Mouse (Mus musculus) embryonic facial prominence, embryonic 11.5 days (tissue): Measurements from ENCODE around the gene Gmppb. TPM values are rescaled to one million over a fixed set of nuclear protein-coding genes. Genes with fewer than 3 reads are reported as not detected.

Experiments
- ATAC-seq: fragments of 200-750 bp; cut with Nextera tagmentation; replicated peaks from 2 replicates; pipeline ENCODE4 v1.8.0; 2017; ENCODE audit warnings: low read depth; ENCODE audit not compliant: insufficient number of reproducible peaks, low FRiP score, low TSS enrichment
- DNase-seq: peaks from one replicate; pipeline ENCODE4 v3.0.0-alpha.2; 2015; ENCODE audit warnings: low spot score
- H3K27ac ChIP-seq: fragments of 300-500 bp; sonication (generic); replicated peaks from 2 replicates; pipeline ENCODE4 v1.5.1; 2014; ENCODE audit warnings: mild to moderate bottlenecking, low read depth, low read length, control low read depth
- H3K27me3 ChIP-seq: fragments of 300-500 bp; sonication (generic); 2 replicates; pipeline ENCODE4 v1.6.1; 2014; ENCODE audit warnings: mild to moderate bottlenecking, low read length, moderate library complexity, mixed read lengths; ENCODE audit not compliant: control insufficient read depth, insufficient read depth
- H3K36me3 ChIP-seq: fragments of 300-500 bp; sonication (generic); replicated peaks from 2 replicates; pipeline ENCODE4 v1.6.1; 2014; ENCODE audit warnings: low read depth, mild to moderate bottlenecking, low read length, moderate library complexity, mixed read lengths; ENCODE audit not compliant: control insufficient read depth, insufficient read depth
- H3K4me1 ChIP-seq: fragments of 300-500 bp; sonication (generic); 2 replicates; pipeline ENCODE4 v1.6.1; 2014; ENCODE audit warnings: low read length, mixed read lengths; ENCODE audit not compliant: control insufficient read depth, insufficient read depth
- H3K4me2 ChIP-seq: fragments of 300-500 bp; sonication (generic); 2 replicates; pipeline ENCODE4 v1.6.1; 2014; ENCODE audit warnings: low read depth, mild to moderate bottlenecking, control low read depth, low read length, moderate library complexity
- H3K4me3 ChIP-seq: fragments of 300-500 bp; sonication (generic); 2 replicates; pipeline ENCODE4 v1.5.1; 2014; ENCODE audit warnings: low read depth, low read length, control low read depth
- H3K9ac ChIP-seq: fragments of 300-500 bp; sonication (generic); replicated peaks from 2 replicates; pipeline ENCODE4 v1.6.1; 2014; ENCODE audit warnings: mild to moderate bottlenecking, control low read depth, low read length
- H3K9me3 ChIP-seq: fragments of 300-500 bp; sonication (generic); replicated peaks from 2 replicates; pipeline ENCODE4 v1.6.1; 2016; ENCODE audit warnings: mild to moderate bottlenecking, low read length, inconsistent platforms, mixed read lengths; ENCODE audit not compliant: control insufficient read depth
- WGBS: fragments of 180-500 bp; shearing (Covaris S2); extraction: QIAGEN DNeasy Blood & Tissue Kit; methylation state at CpG from one replicate; pipeline ENCODE4 v1.1.7; 2014; 5-methylcytosine and 5-hydroxymethylcytosine counted together
- polyA plus RNA-seq: library from polyadenylated mRNA; unstranded; fragments of >200 nt; fragmentation: Nextera tagmentation; extraction: Ambion mirVana; gene quantifications from 2 replicates; pipeline ENCODE4 v1.2.1, GENCODE M21; 2014

Gene Gmppb
- polyA plus RNA-seq, 1 experiment from 2014 or later, result 19.2 TPM

GRCm38 (mm10) chr9:108093586-108093985 lies 44.5 kb downstream of the Gmppb start:
- no peak for ATAC-seq
- H3K36me3 ChIP-seq, result peaks cover 5% of the 10 kb centered on the region
- peak overlapping the region; percentile 88 for H3K4me2 ChIP-seq
- H3K9me3 ChIP-seq, result no peaks in the 10 kb centered on the region
- H3K4me1 ChIP-seq, result no peaks in the 10 kb centered on the region
- H3K27ac ChIP-seq, result no peak overlapping the region
- H3K4me3 ChIP-seq, result peak overlapping the region; percentile 77
- DNase-seq, result no peak
- peak overlapping the region; percentile 84; the same call in 1 of the 2 replicates for H3K9ac ChIP-seq
- 71% methylated on average over 10 of the region's 10 CpGs for WGBS
- H3K27me3 ChIP-seq, result no peaks in the 10 kb centered on the region

- Histone ChIP-seq H3K9ac (peak within 1 kb of the TSS; percentile 84), H3K4me3 (peak within 1 kb of the TSS; percentile 77), H3K36me3 (peaks cover 5% of the 10 kb centered on the region), H3K4me2 (peak within 1 kb of the TSS; percentile 88), H3K27ac (peak within 1 kb of the TSS; percentile 66; the same call in 1 of the 2 replicates), H3K4me1 (no peaks in the 10 kb centered on the region), H3K9me3 (no peaks in the 10 kb centered on the region), H3K27me3 (no peaks in the 10 kb centered on the region)
- WGBS, result under 1% methylated on average over 52 of the region's 52 CpGs
- DNase-seq (peak; percentile 97), ATAC-seq (peak; percentile 90)
These were observed 45.3 kb downstream of the Gmppb start, which contains the start of gene Apeh for GRCm38 (mm10) chr9:108094184-108094941. Gene Apeh (minus strand): TSS chr9:108094606.

GRCm38 (mm10) chr9:108094998-108095411 lies 46.0 kb downstream of the Gmppb start:
- ATAC-seq, result peak; percentile 25; the same call in 1 of the 2 replicates
- H3K9ac ChIP-seq, result peak overlapping the region; percentile 84
- peaks cover 2% of the 10 kb centered on the region for H3K36me3 ChIP-seq
- peak; percentile 18 for DNase-seq
- H3K4me3 ChIP-seq, result peak overlapping the region; percentile 77
- no peaks in the 10 kb centered on the region for H3K9me3 ChIP-seq
- H3K27me3 ChIP-seq, result no peaks in the 10 kb centered on the region
- 1% methylated on average over 16 of the region's 16 CpGs for WGBS
- 0 out of 2 replicates have a peak overlapping the region, but pooled peaks have one; percentile 9 for H3K27ac ChIP-seq
- no peaks in the 10 kb centered on the region for H3K4me1 ChIP-seq
- H3K4me2 ChIP-seq, result peak overlapping the region; percentile 88

- H3K9me3 ChIP-seq, result no peaks in the 10 kb centered on the region
- no peak overlapping the region for H3K9ac ChIP-seq
- DNase-seq (peak; percentile 83), ATAC-seq (no peak)
- 10% methylated on average over 3 of the region's 3 CpGs for WGBS
- H3K4me2 ChIP-seq, result peak overlapping the region; percentile 88
- peaks cover 2% of the 10 kb centered on the region for H3K36me3 ChIP-seq
- H3K27ac ChIP-seq, result no peak overlapping the region
- no peaks in the 10 kb centered on the region for H3K27me3 ChIP-seq
- peak overlapping the region; percentile 77 for H3K4me3 ChIP-seq
- H3K4me1 ChIP-seq, result no peaks in the 10 kb centered on the region
These were observed 46.5 kb downstream of the Gmppb start for GRCm38 (mm10) chr9:108095518-108095917.

GRCm38 (mm10) chr9:108095949-108096712 lies 47.1 kb downstream of the Gmppb start:
- WGBS, result 60% methylated on average over 10 of the region's 10 CpGs
- no peaks in the 10 kb centered on the region for H3K27me3 ChIP-seq
- peaks cover 2% of the 10 kb centered on the region for H3K36me3 ChIP-seq

GRCm38 (mm10) chr9:108099619-108100018 lies 50.6 kb downstream of the Gmppb start:
- no peaks in the 10 kb centered on the region for H3K9me3 ChIP-seq
- H3K4me3 ChIP-seq, result no peak overlapping the region
- H3K4me2 ChIP-seq, result no peak overlapping the region
- no peak overlapping the region for H3K9ac ChIP-seq
- WGBS, result 81% methylated on average over 8 of the region's 8 CpGs
- DNase-seq (no peak), ATAC-seq (no peak)
- H3K4me1 ChIP-seq, result no peaks in the 10 kb centered on the region; the same call in 1 of the 2 replicates
- H3K27ac ChIP-seq, result no peak overlapping the region
- H3K36me3 ChIP-seq, result no peaks in the 10 kb centered on the region
- H3K27me3 ChIP-seq, result no peaks in the 10 kb centered on the region

More at GRCm38 (mm10) chr9:108095949-108096712, 47.1 kb downstream of the Gmppb start:
- Histone ChIP-seq H3K4me3 (no peak overlapping the region), H3K4me1 (no peaks in the 10 kb centered on the region), H3K9ac (no peak overlapping the region), H3K4me2 (no peak overlapping the region), H3K9me3 (no peaks in the 10 kb centered on the region), H3K27ac (no peak overlapping the region)
- no peak for DNase-seq
- no peak for ATAC-seq
